Mouse (Mus musculus) limb, embryonic 11.5 days (tissue): ENCODE measurements around the gene Zfp444. TPM values are rescaled to one million over a fixed set of nuclear protein-coding genes. Genes with fewer than 3 reads are reported as not detected.
A peak's percentile ranks its signal among the peaks of the same experiment; 100 is the strongest.

Source experiments
- ATAC-seq: fragments of 200-750 bp; cut with Nextera tagmentation; 2 replicates; pipeline ENCODE4 v1.8.0; 2017; ENCODE audit warnings: low read depth; ENCODE audit not compliant: insufficient number of reproducible peaks, low FRiP score, low TSS enrichment
- DNase-seq: peaks from one replicate; pipeline ENCODE4 v3.0.0-alpha.2; 2015; ENCODE audit warnings: low spot score
- H3K27ac ChIP-seq: fragments of 300-500 bp; sonication (generic); replicated peaks from 2 replicates; pipeline ENCODE4 v1.5.1; 2014; ENCODE audit warnings: low read depth, mild to moderate bottlenecking, low read length
- H3K27me3 ChIP-seq: fragments of 300-500 bp; sonication (generic); 2 replicates; pipeline ENCODE4 v1.6.1; 2014; ENCODE audit warnings: mild to moderate bottlenecking, low read length, mixed read lengths; ENCODE audit not compliant: control insufficient read depth, insufficient read depth
- H3K36me3 ChIP-seq: fragments of 300-500 bp; sonication (generic); 2 replicates; pipeline ENCODE4 v1.6.1; 2014; ENCODE audit warnings: mild to moderate bottlenecking, low read length, moderate library complexity, mixed read lengths; ENCODE audit not compliant: control insufficient read depth, insufficient read depth
- H3K4me1 ChIP-seq: fragments of 300-500 bp; sonication (generic); 2 replicates; pipeline ENCODE4 v1.6.1; 2014; ENCODE audit warnings: low read length, mixed read lengths; ENCODE audit not compliant: control insufficient read depth, insufficient read depth
- H3K4me2 ChIP-seq: fragments of 300-500 bp; sonication (generic); 2 replicates; pipeline ENCODE4 v1.6.1; 2014; ENCODE audit warnings: low read depth, mild to moderate bottlenecking, moderate library complexity; ENCODE audit not compliant: severe bottlenecking
- H3K4me3 ChIP-seq: fragments of 300-500 bp; sonication (generic); 2 replicates; pipeline ENCODE4 v1.5.1; 2014; ENCODE audit warnings: low read depth, low read length
- H3K9ac ChIP-seq: fragments of 300-500 bp; sonication (generic); 2 replicates; pipeline ENCODE4 v1.6.1; 2014; ENCODE audit warnings: mild to moderate bottlenecking, low read length
- H3K9me3 ChIP-seq: fragments of 300-500 bp; sonication (generic); 2 replicates; pipeline ENCODE4 v1.6.1; 2016; ENCODE audit warnings: low read length; ENCODE audit not compliant: control insufficient read depth
- WGBS: fragments of 180-500 bp; shearing (Covaris S2); extraction: QIAGEN DNeasy Blood & Tissue Kit; methylation state at CpG from one replicate; pipeline ENCODE4 v1.1.7; 2014; 5-methylcytosine and 5-hydroxymethylcytosine counted together
- polyA plus RNA-seq: library from polyadenylated mRNA; unstranded; fragments of >200 nt; fragmentation: Nextera tagmentation; extraction: Ambion mirVana; gene quantifications from 2 replicates; pipeline ENCODE4 v1.2.1, GENCODE M21; 2014

Zfp444 gene
- polyA plus RNA-seq, 1 experiment from 2014 or later = 79.7 TPM

- ATAC-seq (no peak), DNase-seq (no peak)
- no peaks in the 10 kb centered on the region for H3K4me1 ChIP-seq
- 91% methylated on average over 7 of the region's 7 CpGs for WGBS
- no peak overlapping the region for H3K4me2 ChIP-seq
- H3K27ac ChIP-seq = no peak overlapping the region
- H3K9me3 ChIP-seq = no peaks in the 10 kb centered on the region
- no peaks in the 10 kb centered on the region; the same call in 1 of the 2 replicates for H3K36me3 ChIP-seq
- H3K9ac ChIP-seq = no peak overlapping the region
- no peaks in the 10 kb centered on the region for H3K27me3 ChIP-seq
- no peak overlapping the region for H3K4me3 ChIP-seq
These were observed 25.6 kb upstream of the Zfp444 start for GRCm38 (mm10) chr7:6146194-6146981.

GRCm38 (mm10) chr7:6146982-6147325 is 25.1 kb upstream of the Zfp444 start:
- 80% methylated on average over 2 of the region's 2 CpGs for WGBS
- Histone ChIP-seq H3K9ac (no peak overlapping the region), H3K36me3 (no peaks in the 10 kb centered on the region; the same call in 1 of the 2 replicates), H3K4me2 (no peak overlapping the region), H3K27ac (no peak overlapping the region), H3K27me3 (no peaks in the 10 kb centered on the region), H3K9me3 (no peaks in the 10 kb centered on the region), H3K4me3 (no peak overlapping the region), H3K4me1 (no peaks in the 10 kb centered on the region)
- no peak for DNase-seq
- ATAC-seq = no peak

- DNase-seq (no peak), ATAC-seq (no peak)
- Histone ChIP-seq H3K4me1 (no peaks in the 10 kb centered on the region), H3K4me3 (no peak overlapping the region), H3K27ac (no peak overlapping the region), H3K9me3 (no peaks in the 10 kb centered on the region), H3K36me3 (no peaks in the 10 kb centered on the region), H3K4me2 (no peak overlapping the region), H3K9ac (no peak overlapping the region), H3K27me3 (no peaks in the 10 kb centered on the region)
- 81% methylated on average over 5 of the region's 5 CpGs for WGBS
These were observed 24.3 kb upstream of the Zfp444 start for GRCm38 (mm10) chr7:6147688-6148087.

GRCm38 (mm10) chr7:6151266-6151665 is 20.8 kb upstream of the Zfp444 start:
- H3K9me3 ChIP-seq = no peaks in the 10 kb centered on the region
- no peak overlapping the region for H3K4me3 ChIP-seq
- H3K27ac ChIP-seq = no peak overlapping the region
- H3K4me2 ChIP-seq = no peak overlapping the region
- H3K27me3 ChIP-seq = no peaks in the 10 kb centered on the region
- DNase-seq (no peak), ATAC-seq (no peak)
- 95% methylated on average over 1 of the region's 1 CpGs for WGBS
- H3K4me1 ChIP-seq = peaks cover 5% of the 10 kb centered on the region; the same call in 1 of the 2 replicates
- H3K9ac ChIP-seq = no peak overlapping the region
- H3K36me3 ChIP-seq = no peaks in the 10 kb centered on the region

GRCm38 (mm10) chr7:6152036-6152435 is 20.0 kb upstream of the Zfp444 start:
- DNase-seq (no peak), ATAC-seq (no peak)
- H3K9ac ChIP-seq = no peak overlapping the region
- H3K36me3 ChIP-seq = no peaks in the 10 kb centered on the region
- H3K4me2 ChIP-seq = no peak overlapping the region
- no peak overlapping the region for H3K4me3 ChIP-seq
- H3K9me3 ChIP-seq = no peaks in the 10 kb centered on the region
- H3K27ac ChIP-seq = no peak overlapping the region
- 83% methylated on average over 3 of the region's 3 CpGs for WGBS
- peaks cover 9% of the 10 kb centered on the region; the same call in 1 of the 2 replicates for H3K4me1 ChIP-seq
- no peaks in the 10 kb centered on the region for H3K27me3 ChIP-seq

GRCm38 (mm10) chr7:6153131-6153530 is 18.9 kb upstream of the Zfp444 start:
- DNase-seq (no peak), ATAC-seq (no peak)
- Histone ChIP-seq H3K4me2 (no peak overlapping the region), H3K9ac (no peak overlapping the region), H3K36me3 (no peaks in the 10 kb centered on the region), H3K4me1 (peaks cover 9% of the 10 kb centered on the region; the same call in 1 of the 2 replicates), H3K27me3 (no peaks in the 10 kb centered on the region), H3K27ac (no peak overlapping the region), H3K9me3 (no peaks in the 10 kb centered on the region), H3K4me3 (no peak overlapping the region)
- WGBS = 93% methylated on average over 3 of the region's 3 CpGs

GRCm38 (mm10) chr7:6154164-6154563 is 17.9 kb upstream of the Zfp444 start:
- no peaks in the 10 kb centered on the region for H3K27me3 ChIP-seq
- no peaks in the 10 kb centered on the region for H3K9me3 ChIP-seq
- no peak overlapping the region for H3K9ac ChIP-seq
- 86% methylated on average over 5 of the region's 5 CpGs for WGBS
- H3K27ac ChIP-seq = no peak overlapping the region
- H3K4me2 ChIP-seq = peak overlapping the region; percentile 85; the same call in 1 of the 2 replicates
- peaks cover 9% of the 10 kb centered on the region; the same call in 1 of the 2 replicates for H3K4me1 ChIP-seq
- no peaks in the 10 kb centered on the region for H3K36me3 ChIP-seq
- no peak overlapping the region for H3K4me3 ChIP-seq
- no peak for ATAC-seq
- DNase-seq = no peak

- Histone ChIP-seq H3K9ac (peak overlapping the region; percentile 87), H3K4me1 (peaks cover 9% of the 10 kb centered on the region; the same call in 1 of the 2 replicates), H3K9me3 (no peaks in the 10 kb centered on the region), H3K4me2 (peak overlapping the region; percentile 85), H3K4me3 (peak overlapping the region; percentile 80), H3K36me3 (no peaks in the 10 kb centered on the region), H3K27ac (peak overlapping the region; percentile 75), H3K27me3 (no peaks in the 10 kb centered on the region)
- DNase-seq (peak; percentile 87), ATAC-seq (peak; percentile 75)
- WGBS = under 1% methylated on average over 75 of the region's 85 CpGs
These were observed 16.8 kb upstream of the Zfp444 start for GRCm38 (mm10) chr7:6155031-6155872.
